Mouse (Mus musculus) stomach, postnatal 0 days (tissue): ENCODE measurements around the gene 3110009E18Rik. TPM values are rescaled to one million over a fixed set of nuclear protein-coding genes. Genes with fewer than 3 reads are reported as not detected.

Experiments
- ATAC-seq: fragments of 200-750 bp; cut with Nextera tagmentation; 2 replicates; pipeline ENCODE4 v1.8.0; 2017; ENCODE audit not compliant: low FRiP score, low TSS enrichment
- DNase-seq: peaks from one replicate; pipeline ENCODE4 v3.0.0-alpha.2; 2016; ENCODE audit warnings: low spot score
- H3K27ac ChIP-seq: fragments of 300-500 bp; sonication (generic); replicated peaks from 2 replicates; pipeline ENCODE4 v1.5.1; 2014; ENCODE audit warnings: mild to moderate bottlenecking, control low read depth
- H3K27me3 ChIP-seq: fragments of 300-500 bp; sonication (generic); 2 replicates; pipeline ENCODE4 v1.6.1; 2014; ENCODE audit warnings: low read length; ENCODE audit not compliant: control insufficient read depth, insufficient read depth
- H3K36me3 ChIP-seq: fragments of 300-500 bp; sonication (generic); 2 replicates; pipeline ENCODE4 v1.6.1; 2014; ENCODE audit warnings: low read length, mixed read lengths; ENCODE audit not compliant: control insufficient read depth, insufficient read depth
- H3K4me1 ChIP-seq: fragments of 300-500 bp; sonication (generic); replicated peaks from 2 replicates; pipeline ENCODE4 v1.6.1; 2014; ENCODE audit warnings: antibody characterized with exemption; ENCODE audit not compliant: control insufficient read depth, insufficient read depth
- H3K4me2 ChIP-seq: fragments of 300-500 bp; sonication (generic); replicated peaks from 2 replicates; pipeline ENCODE4 v1.6.1; 2014; ENCODE audit warnings: low read depth, mild to moderate bottlenecking, control low read depth, moderate library complexity
- H3K4me3 ChIP-seq: fragments of 300-500 bp; sonication (generic); 2 replicates; pipeline ENCODE4 v1.5.1; 2014; ENCODE audit warnings: low read depth, low read length, control low read depth
- H3K9ac ChIP-seq: fragments of 300-500 bp; sonication (generic); 2 replicates; pipeline ENCODE4 v1.6.1; 2014; ENCODE audit warnings: mild to moderate bottlenecking, low read length, control low read depth, mixed read lengths
- H3K9me3 ChIP-seq: fragments of 300-500 bp; sonication (generic); 2 replicates; pipeline ENCODE4 v1.6.1; 2016; ENCODE audit warnings: low read length; ENCODE audit not compliant: control insufficient read depth
- CTCF ChIP-seq: IDR thresholded peaks from 2 replicates; pipeline ENCODE4 v1.5.1; 2016; ENCODE audit warnings: antibody characterized with exemption, low read depth, mild to moderate bottlenecking, moderate library complexity
- EP300 ChIP-seq: optimal IDR thresholded peaks from 2 replicates; pipeline ENCODE3; 2016; ENCODE audit warnings: antibody characterized with exemption
- WGBS: fragments of 180-500 bp; shearing (Covaris S2); extraction: QIAGEN DNeasy Blood & Tissue Kit; methylation state at CpG from one replicate; pipeline ENCODE4 v1.1.7; 2014; 5-methylcytosine and 5-hydroxymethylcytosine counted together
- polyA plus RNA-seq: library from polyadenylated mRNA; unstranded; fragments of >200 nt; fragmentation: Nextera tagmentation; extraction: Ambion mirVana; gene quantifications from 2 replicates; pipeline ENCODE4 v1.2.1, GENCODE M21; 2015

3110009E18Rik gene
- polyA plus RNA-seq, 1 experiment from 2014 or later = 10.1 TPM

GRCm38 (mm10) chr1:120195947-120196346 lies 75.0 kb downstream of the 3110009E18Rik start:
- 42% methylated on average over 5 of the region's 5 CpGs for WGBS

GRCm38 (mm10) chr1:120196724-120197123 lies 75.7 kb downstream of the 3110009E18Rik start:
- H3K27me3 ChIP-seq = no peaks in the 10 kb centered on the region
- no peak for TF ChIP-seq EP300
- no peak for TF ChIP-seq CTCF
- DNase-seq (no peak), ATAC-seq (no peak)
- no peak overlapping the region for H3K4me3 ChIP-seq
- 90% methylated on average over 2 of the region's 2 CpGs for WGBS
- no peak overlapping the region for H3K9ac ChIP-seq
- no peaks in the 10 kb centered on the region for H3K36me3 ChIP-seq
- H3K4me1 ChIP-seq = no peaks in the 10 kb centered on the region
- H3K9me3 ChIP-seq = no peaks in the 10 kb centered on the region
- no peak overlapping the region for H3K27ac ChIP-seq
- no peak overlapping the region for H3K4me2 ChIP-seq

More at GRCm38 (mm10) chr1:120195947-120196346, 75.0 kb downstream of the 3110009E18Rik start:
- H3K27me3 ChIP-seq = no peaks in the 10 kb centered on the region
- H3K4me2 ChIP-seq = no peak overlapping the region
- no peaks in the 10 kb centered on the region for H3K4me1 ChIP-seq
- H3K36me3 ChIP-seq = no peaks in the 10 kb centered on the region
- no peak overlapping the region for H3K9ac ChIP-seq
- H3K4me3 ChIP-seq = no peak overlapping the region
- ATAC-seq (no peak), DNase-seq (no peak)
- H3K9me3 ChIP-seq = no peaks in the 10 kb centered on the region
- TF ChIP-seq CTCF = no peak
- TF ChIP-seq EP300 = no peak
- no peak overlapping the region for H3K27ac ChIP-seq

- ATAC-seq (peak; percentile 75), DNase-seq (peak; percentile 78)
- TF ChIP-seq CTCF (peak; percentile 96), EP300 (no peak)
- no peak overlapping the region for H3K4me2 ChIP-seq
- WGBS = 12% methylated on average over 5 of the region's 5 CpGs
- H3K27me3 ChIP-seq = no peaks in the 10 kb centered on the region
- H3K4me3 ChIP-seq = no peak overlapping the region
- no peaks in the 10 kb centered on the region for H3K36me3 ChIP-seq
- H3K27ac ChIP-seq = no peak overlapping the region
- H3K9me3 ChIP-seq = no peaks in the 10 kb centered on the region
- no peak overlapping the region for H3K9ac ChIP-seq
- no peaks in the 10 kb centered on the region for H3K4me1 ChIP-seq
These were observed 76.2 kb downstream of the 3110009E18Rik start for GRCm38 (mm10) chr1:120197189-120197588.

- no peak for TF ChIP-seq EP300
- no peak for TF ChIP-seq CTCF
- no peak overlapping the region for H3K4me3 ChIP-seq
- no peak overlapping the region for H3K9ac ChIP-seq
- WGBS = 59% methylated on average over 3 of the region's 3 CpGs
- no peak overlapping the region for H3K27ac ChIP-seq
- H3K4me2 ChIP-seq = no peak overlapping the region
- H3K27me3 ChIP-seq = no peaks in the 10 kb centered on the region
- H3K4me1 ChIP-seq = no peaks in the 10 kb centered on the region
- DNase-seq (no peak), ATAC-seq (no peak)
- no peaks in the 10 kb centered on the region for H3K36me3 ChIP-seq
- no peaks in the 10 kb centered on the region for H3K9me3 ChIP-seq
These were observed 77.2 kb downstream of the 3110009E18Rik start for GRCm38 (mm10) chr1:120198151-120198550.

GRCm38 (mm10) chr1:120198942-120199341 lies 78.0 kb downstream of the 3110009E18Rik start:
- no peak overlapping the region for H3K4me3 ChIP-seq
- H3K9ac ChIP-seq = no peak overlapping the region
- H3K27ac ChIP-seq = no peak overlapping the region
- H3K27me3 ChIP-seq = no peaks in the 10 kb centered on the region
- no peaks in the 10 kb centered on the region for H3K36me3 ChIP-seq
- no peak overlapping the region for H3K4me2 ChIP-seq
- TF ChIP-seq CTCF (no peak), EP300 (no peak)
- no peak for DNase-seq
- WGBS = 81% methylated on average over 4 of the region's 4 CpGs
- no peak for ATAC-seq
- H3K9me3 ChIP-seq = no peaks in the 10 kb centered on the region
- H3K4me1 ChIP-seq = no peaks in the 10 kb centered on the region

- no peak for ATAC-seq
- no peaks in the 10 kb centered on the region for H3K9me3 ChIP-seq
- H3K27me3 ChIP-seq = no peaks in the 10 kb centered on the region
- no peak overlapping the region for H3K4me3 ChIP-seq
- 62% methylated on average over 3 of the region's 3 CpGs for WGBS
- TF ChIP-seq EP300 = no peak
- TF ChIP-seq CTCF = no peak
- no peak overlapping the region for H3K27ac ChIP-seq
- no peak for DNase-seq
- H3K4me2 ChIP-seq = no peak overlapping the region
- no peak overlapping the region for H3K9ac ChIP-seq
- no peaks in the 10 kb centered on the region for H3K36me3 ChIP-seq
- no peaks in the 10 kb centered on the region for H3K4me1 ChIP-seq
These were observed 81.6 kb downstream of the 3110009E18Rik start for GRCm38 (mm10) chr1:120202542-120202941.
